Mouse (Mus musculus) midbrain, postnatal 0 days (tissue): ENCODE measurements around the gene R3hdm4. TPM values are rescaled to one million over a fixed set of nuclear protein-coding genes. Genes with fewer than 3 reads are reported as not detected.
A peak's percentile ranks its signal among the peaks of the same experiment; 100 is the strongest.

Source experiments
- ATAC-seq: fragments of 200-750 bp; cut with Nextera tagmentation; 2 replicates; pipeline ENCODE4 v1.8.0; 2017; ENCODE audit warnings: moderate number of reproducible peaks, mild to moderate bottlenecking, moderate TSS enrichment, moderate library complexity; ENCODE audit not compliant: low FRiP score
- DNase-seq: peaks from one replicate; pipeline ENCODE4 v3.0.0-alpha.2; 2015; ENCODE audit warnings: low spot score
- H3K27ac ChIP-seq: fragments of 300-500 bp; sonication (generic); 2 replicates; pipeline ENCODE4 v1.5.1; 2014; ENCODE audit warnings: low read depth, mild to moderate bottlenecking, low read length, mixed read lengths
- H3K27me3 ChIP-seq: fragments of 300-500 bp; sonication (generic); 2 replicates; pipeline ENCODE4 v1.6.1; 2014; ENCODE audit warnings: low read length, control low read depth, mixed read lengths; ENCODE audit not compliant: insufficient read depth
- H3K36me3 ChIP-seq: fragments of 300-500 bp; sonication (generic); 2 replicates; pipeline ENCODE4 v1.6.1; 2014; ENCODE audit warnings: low read length, control low read depth, mixed read lengths; ENCODE audit not compliant: insufficient read depth
- H3K4me1 ChIP-seq: fragments of 300-500 bp; sonication (generic); 2 replicates; pipeline ENCODE4 v1.6.1; 2014; ENCODE audit warnings: mild to moderate bottlenecking, control low read depth, antibody characterized with exemption, low read length, mixed read lengths; ENCODE audit not compliant: insufficient read depth
- H3K4me2 ChIP-seq: fragments of 300-500 bp; sonication (generic); 2 replicates; pipeline ENCODE4 v1.6.1; 2014; ENCODE audit warnings: low read depth, mild to moderate bottlenecking, low read length, mixed read lengths; ENCODE audit not compliant: poor library complexity, severe bottlenecking
- H3K4me3 ChIP-seq: fragments of 300-500 bp; sonication (generic); 2 replicates; pipeline ENCODE4 v1.5.1; 2014; ENCODE audit warnings: low read depth, mild to moderate bottlenecking, low read length, moderate library complexity
- H3K9ac ChIP-seq: fragments of 300-500 bp; sonication (generic); replicated peaks from 2 replicates; pipeline ENCODE4 v1.6.1; 2014; ENCODE audit warnings: mild to moderate bottlenecking, low read length, moderate library complexity, mixed read lengths; ENCODE audit not compliant: poor library complexity, severe bottlenecking
- H3K9me3 ChIP-seq: fragments of 300-500 bp; sonication (generic); 2 replicates; pipeline ENCODE4 v1.6.1; 2016; ENCODE audit warnings: low read length, control low read depth
- CTCF ChIP-seq: IDR thresholded peaks from 2 replicates; pipeline ENCODE4 v1.5.1; 2016; ENCODE audit warnings: antibody characterized with exemption, mild to moderate bottlenecking
- WGBS: fragments of 180-500 bp; shearing (Covaris S2); extraction: QIAGEN DNeasy Blood & Tissue Kit; methylation state at CpG from one replicate; pipeline ENCODE4 v1.1.7; 2014; 5-methylcytosine and 5-hydroxymethylcytosine counted together
- polyA plus RNA-seq: library from polyadenylated mRNA; unstranded; fragments of >200 nt; fragmentation: Nextera tagmentation; extraction: Ambion mirVana; gene quantifications from 2 replicates; pipeline ENCODE4 v1.2.1, GENCODE M21; 2015
- total RNA-seq: library from RNA; depleted of rRNA; stranded (reverse); fragments of >200 nt; gene quantifications from 2 replicates; pipeline ENCODE4 v1.2.3, GENCODE M21; 2014

Gene R3hdm4
- total and polyA plus RNA-seq, 2 experiments from 2014 or later: 118 to 301 TPM

DNA sequence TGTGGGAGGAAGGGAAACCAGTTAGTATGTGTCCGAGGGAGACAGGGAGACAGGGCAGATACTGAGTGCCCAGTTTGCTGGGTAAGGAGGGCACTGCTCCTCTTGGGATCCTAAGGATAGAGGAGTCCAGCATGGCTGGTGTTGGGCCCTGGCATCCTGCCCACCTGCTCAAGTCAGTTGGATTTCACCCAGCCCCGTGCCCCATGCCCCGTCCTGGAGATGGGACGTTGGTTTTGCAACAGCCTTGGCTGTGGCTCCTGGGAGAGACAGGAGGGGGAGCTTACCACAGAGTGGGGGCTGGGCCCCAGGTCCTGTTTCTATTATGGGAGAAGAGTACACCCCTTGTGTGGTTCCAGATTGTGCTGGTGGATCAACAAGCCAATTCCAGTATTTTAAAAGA lies 36.6 kb downstream of the R3hdm4 start:
- no peak overlapping the region for H3K9ac ChIP-seq
- no peak overlapping the region for H3K4me3 ChIP-seq
- H3K4me1 ChIP-seq: no peaks in the 10 kb centered on the region; the same call in 1 of the 2 replicates
- no peaks in the 10 kb centered on the region for H3K27me3 ChIP-seq
- no peaks in the 10 kb centered on the region for H3K9me3 ChIP-seq
- H3K27ac ChIP-seq: no peak overlapping the region
- ATAC-seq: no peak
- no peak overlapping the region for H3K4me2 ChIP-seq
- TF ChIP-seq CTCF: no peak
- 59% methylated on average over 4 of the region's 4 CpGs for WGBS
- no peaks in the 10 kb centered on the region for H3K36me3 ChIP-seq
- DNase-seq: no peak

DNA sequence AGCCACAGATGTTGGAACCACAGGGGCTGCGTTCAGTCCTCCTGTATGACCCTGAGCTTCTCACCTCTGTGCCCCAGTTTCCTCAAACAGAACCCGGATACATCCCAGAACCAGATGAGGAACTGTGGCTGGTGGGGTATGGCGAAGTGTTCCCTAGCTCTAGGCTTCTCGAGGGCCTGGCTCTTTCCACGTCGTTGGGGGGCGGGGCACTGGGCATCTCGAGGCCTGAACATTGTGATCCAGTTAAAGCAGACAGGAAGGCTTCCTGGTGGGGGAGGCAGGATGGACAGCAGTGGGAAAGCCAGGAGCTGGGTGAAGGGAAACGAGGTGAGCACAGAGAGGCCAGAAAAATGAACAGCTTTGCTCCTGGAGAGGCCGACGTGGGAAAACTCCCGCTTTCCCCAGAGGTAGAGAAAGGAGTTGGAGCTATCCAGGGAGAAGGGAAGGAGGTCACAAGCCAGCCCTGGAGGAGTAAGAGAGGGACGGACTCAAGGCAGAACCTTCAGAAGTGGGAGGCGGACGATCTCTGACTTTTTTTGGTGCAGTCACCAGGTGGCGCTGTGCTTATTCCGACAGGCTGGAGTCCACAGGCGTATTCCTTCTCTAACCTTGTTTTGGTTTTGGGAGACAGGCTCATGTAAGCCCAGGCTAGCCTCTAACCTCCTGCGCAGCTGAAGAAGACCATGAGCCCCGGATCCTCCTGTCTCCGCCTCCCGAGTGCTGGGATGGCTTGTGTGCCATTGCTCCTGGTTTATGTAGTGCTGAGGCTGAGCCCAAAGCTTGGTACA lies 37.5 kb downstream of the R3hdm4 start:
- 0 out of 2 replicates have a peak overlapping the region, but pooled peaks have one; percentile 8 for H3K9ac ChIP-seq
- peak; percentile 81 for TF ChIP-seq CTCF
- no peaks in the 10 kb centered on the region for H3K36me3 ChIP-seq
- H3K9me3 ChIP-seq: no peaks in the 10 kb centered on the region
- WGBS: 14% methylated on average over 22 of the region's 22 CpGs
- H3K4me3 ChIP-seq: no peak overlapping the region
- DNase-seq (peak; percentile 80), ATAC-seq (no peak)
- no peaks in the 10 kb centered on the region for H3K27me3 ChIP-seq
- no peak overlapping the region for H3K4me2 ChIP-seq
- no peaks in the 10 kb centered on the region; the same call in 1 of the 2 replicates for H3K4me1 ChIP-seq
- no peak overlapping the region for H3K27ac ChIP-seq

GRCm38 (mm10) chr10:79881981-79882380 lies 39.0 kb downstream of the R3hdm4 start:
- Histone ChIP-seq H3K4me3 (no peak overlapping the region), H3K9me3 (no peaks in the 10 kb centered on the region), H3K27ac (no peak overlapping the region), H3K4me2 (0 out of 2 replicates have a peak overlapping the region, but pooled peaks have one; percentile 6), H3K27me3 (no peaks in the 10 kb centered on the region), H3K9ac (no peak overlapping the region), H3K36me3 (no peaks in the 10 kb centered on the region), H3K4me1 (no peaks in the 10 kb centered on the region; the same call in 1 of the 2 replicates)
- DNase-seq: no peak
- 10% methylated on average over 21 of the region's 22 CpGs for WGBS
- ATAC-seq: no peak
- no peak for TF ChIP-seq CTCF

GRCm38 (mm10) chr10:79880721-79881120 lies 40.3 kb downstream of the R3hdm4 start:
- no peak overlapping the region for H3K4me2 ChIP-seq
- no peak for TF ChIP-seq CTCF
- H3K9ac ChIP-seq: no peak overlapping the region
- no peaks in the 10 kb centered on the region; the same call in 1 of the 2 replicates for H3K4me1 ChIP-seq
- DNase-seq (no peak), ATAC-seq (no peak)
- H3K27me3 ChIP-seq: no peaks in the 10 kb centered on the region
- no peak overlapping the region for H3K4me3 ChIP-seq
- no peaks in the 10 kb centered on the region for H3K36me3 ChIP-seq
- H3K27ac ChIP-seq: no peak overlapping the region
- 24% methylated on average over 9 of the region's 9 CpGs for WGBS
- no peaks in the 10 kb centered on the region for H3K9me3 ChIP-seq

DNA sequence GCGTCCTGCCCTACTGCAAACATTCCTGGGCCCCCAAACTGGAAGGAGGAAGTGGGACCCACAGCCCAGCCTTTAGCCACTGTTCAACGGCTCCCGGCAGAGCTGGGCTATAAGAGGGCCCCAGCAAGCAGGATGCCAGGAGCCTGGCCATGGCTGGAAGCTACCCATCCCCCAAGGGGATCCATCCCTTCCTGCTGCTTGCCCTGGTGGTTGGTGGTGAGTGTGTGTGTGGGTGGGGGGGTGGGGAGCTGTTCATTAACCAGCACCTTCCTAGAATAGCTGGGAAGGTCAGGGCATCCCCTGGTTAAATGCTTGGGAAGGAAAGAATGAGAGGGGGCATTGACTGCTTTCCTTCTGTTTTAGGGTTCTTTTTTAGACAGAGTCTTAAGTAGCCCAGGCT lies 41.5 kb downstream of the R3hdm4 start:
- WGBS: 71% methylated on average over 3 of the region's 3 CpGs

GRCm38 (mm10) chr10:79877757-79878156 lies 43.3 kb downstream of the R3hdm4 start:
- Histone ChIP-seq H3K9me3 (no peaks in the 10 kb centered on the region), H3K9ac (no peak overlapping the region), H3K4me3 (no peak overlapping the region), H3K4me2 (no peak overlapping the region), H3K36me3 (no peaks in the 10 kb centered on the region), H3K27me3 (no peaks in the 10 kb centered on the region), H3K4me1 (peaks cover 6% of the 10 kb centered on the region; the same call in 1 of the 2 replicates), H3K27ac (no peak overlapping the region)
- WGBS: 36% methylated on average over 12 of the region's 12 CpGs
- ATAC-seq: no peak
- DNase-seq: no peak
- TF ChIP-seq CTCF: no peak

More for the DNA sequence above, 41.5 kb downstream of the R3hdm4 start:
- DNase-seq (no peak), ATAC-seq (no peak)
- no peak overlapping the region for H3K9ac ChIP-seq
- H3K36me3 ChIP-seq: no peaks in the 10 kb centered on the region
- no peak overlapping the region for H3K4me2 ChIP-seq
- H3K9me3 ChIP-seq: no peaks in the 10 kb centered on the region
- no peak for TF ChIP-seq CTCF
- H3K27ac ChIP-seq: no peak overlapping the region
- no peak overlapping the region for H3K4me3 ChIP-seq
- no peaks in the 10 kb centered on the region for H3K27me3 ChIP-seq
- H3K4me1 ChIP-seq: peaks cover 6% of the 10 kb centered on the region; the same call in 1 of the 2 replicates
